Mouse (Mus musculus) myocyte (in vitro differentiated cells): ENCODE measurements at regions not wholly inside any gene's neighbourhood (a gene's known extent, or its start where the extent isn't known, plus 50 kb on each side); places are given as distances from the start of the nearest gene placed in this dataset.

Experiments
- H3K27me3 ChIP-seq: one replicate; pipeline ENCODE4 v1.6.1; 2011; ENCODE audit not compliant: control insufficient read depth, insufficient read depth, insufficient read length
- H3K36me3 ChIP-seq: one replicate; pipeline ENCODE4 v1.6.1; 2011; ENCODE audit not compliant: control insufficient read depth, insufficient read depth
- H3K4me2 ChIP-seq: one replicate; pipeline ENCODE4 v1.6.1; 2011; ENCODE audit warnings: low read depth, control low read depth
- H3K4me3 ChIP-seq: one replicate; pipeline ENCODE4 v1.5.1; 2011; ENCODE audit warnings: mild to moderate bottlenecking, control low read depth, moderate library complexity
- H3K79me2 ChIP-seq: one replicate; pipeline ENCODE4 v1.6.1; 2011; ENCODE audit not compliant: control insufficient read depth, insufficient read depth
- H3ac ChIP-seq: one replicate; pipeline ENCODE4 v1.6.1; 2011; ENCODE audit not compliant: control insufficient read depth, insufficient read length
- CEBPB ChIP-seq: IDR thresholded peaks from 2 replicates; pipeline ENCODE4 v1.6.1; 2011; ENCODE audit warnings: mild to moderate bottlenecking, moderate library complexity; ENCODE audit not compliant: poor library complexity, insufficient read depth, severe bottlenecking
- E2F4 ChIP-seq: IDR thresholded peaks from one replicate; pipeline ENCODE4 v1.6.1; 2011; ENCODE audit warnings: mild to moderate bottlenecking, control low read depth, moderate library complexity; ENCODE audit not compliant: insufficient read depth
- MAX ChIP-seq: IDR thresholded peaks from one replicate; pipeline ENCODE4 v1.6.1; 2011; ENCODE audit warnings: low read depth, mild to moderate bottlenecking, control low read depth
- MYOD1 ChIP-seq, 3 experiments: IDR thresholded peaks; one replicate each; pipeline ENCODE4 v1.6.1; 2011; ENCODE audit warnings: control low read depth in 2 of 3, low read depth in 2 of 3, mild to moderate bottlenecking in 2 of 3, moderate library complexity in 1 of 3; ENCODE audit not compliant: insufficient read length in 2 of 3, control insufficient read depth in 1 of 3
- MYOG ChIP-seq, 3 experiments: IDR thresholded peaks; one replicate each; pipeline ENCODE4 v1.6.1; 2011; ENCODE audit warnings: control low read depth in 2 of 3, low read depth in 2 of 3, mild to moderate bottlenecking in 2 of 3; ENCODE audit not compliant: insufficient read length in 2 of 3, control insufficient read depth in 1 of 3, insufficient read depth in 1 of 3
- POLR2A ChIP-seq: IDR thresholded peaks from one replicate; pipeline ENCODE4 v1.6.1; 2011; ENCODE audit warnings: low read depth, mild to moderate bottlenecking, control low read depth, moderate library complexity; ENCODE audit not compliant: insufficient read length
- POLR2AphosphoS2 ChIP-seq: IDR thresholded peaks from one replicate; pipeline ENCODE4 v1.6.1; 2011; ENCODE audit warnings: low read depth, control low read depth; ENCODE audit not compliant: insufficient read length
- REST ChIP-seq: IDR thresholded peaks from one replicate; pipeline ENCODE4 v1.6.1; 2011; ENCODE audit warnings: mild to moderate bottlenecking, control low read depth, moderate library complexity; ENCODE audit not compliant: insufficient read depth, insufficient read length
- SRF ChIP-seq: IDR thresholded peaks from one replicate; pipeline ENCODE4 v1.6.1; 2011; ENCODE audit warnings: low read depth; ENCODE audit not compliant: control insufficient read depth, insufficient read length
- TCF12 ChIP-seq: IDR thresholded peaks from one replicate; pipeline ENCODE4 v1.6.1; 2011; ENCODE audit warnings: mild to moderate bottlenecking, control low read depth; ENCODE audit not compliant: poor library complexity, insufficient read depth, severe bottlenecking
- TCF3 ChIP-seq: IDR thresholded peaks from one replicate; pipeline ENCODE4 v1.6.1; 2011; ENCODE audit warnings: low read depth, control low read depth; ENCODE audit not compliant: insufficient read length
- USF1 ChIP-seq: IDR thresholded peaks from one replicate; pipeline ENCODE4 v1.6.1; 2011; ENCODE audit warnings: low read depth, mild to moderate bottlenecking, control low read depth, moderate library complexity

DNA sequence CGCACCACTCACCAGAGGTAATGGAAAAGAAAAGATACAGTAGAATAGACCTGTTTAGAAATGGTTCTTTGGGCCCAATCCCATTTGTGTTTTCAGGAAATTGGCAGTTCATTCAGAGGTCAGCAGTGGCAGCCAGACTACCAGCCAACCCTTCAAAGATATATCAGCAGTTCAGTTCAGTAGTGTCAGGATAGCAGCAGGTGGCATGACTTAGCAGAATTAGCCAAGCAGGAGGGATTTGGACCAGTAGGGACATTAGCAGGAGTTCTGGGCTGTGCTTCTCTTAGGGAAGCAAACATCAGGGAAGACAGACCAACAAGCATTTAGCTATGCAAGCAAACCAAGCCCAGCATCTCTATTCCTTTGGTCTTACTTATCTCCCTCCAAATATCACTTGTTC lies 1132.7 kb downstream of the Fam181b start:
- H3K79me2 ChIP-seq, result no peaks in the 10 kb centered on the region
- no peak overlapping the region for H3K4me3 ChIP-seq
- H3ac ChIP-seq, result no peak overlapping the region
- TF ChIP-seq E2F4, result no peak
- no peak for TF ChIP-seq CEBPB
- no peak for TF ChIP-seq TCF3
- no peak for TF ChIP-seq USF1
- no peak for TF ChIP-seq TCF12
- TF ChIP-seq MYOG (IDR thresholded peaks at IDR 0.05; ENCODE audit: control insufficient read depth in 1 of 3, insufficient read depth in 1 of 3, insufficient read length in 2 of 3, low read depth in 2 of 3), result no peak
- TF ChIP-seq POLR2AphosphoS2, result no peak
- no peak for TF ChIP-seq REST
- no peak for TF ChIP-seq MYOD1 (IDR thresholded peaks at IDR 0.05; ENCODE audit: control insufficient read depth in 1 of 3, insufficient read length in 2 of 3, low read depth in 2 of 3)
- TF ChIP-seq SRF, result no peak
- no peak for TF ChIP-seq POLR2A
- no peaks in the 10 kb centered on the region for H3K27me3 ChIP-seq
- no peak overlapping the region for H3K4me2 ChIP-seq
- H3K36me3 ChIP-seq, result no peaks in the 10 kb centered on the region

GRCm38 (mm10) chr7:94227482-94227881 lies 1147.8 kb downstream of the Fam181b start:
- Histone ChIP-seq H3K4me3 (no peak overlapping the region), H3K27me3 (no peaks in the 10 kb centered on the region), H3K79me2 (no peaks in the 10 kb centered on the region), H3K36me3 (no peaks in the 10 kb centered on the region), H3K4me2 (no peak overlapping the region), H3ac (no peak overlapping the region)
- TF ChIP-seq MAX (no peak), REST (no peak), POLR2AphosphoS2 (no peak), TCF3 (no peak), E2F4 (no peak), MYOG (IDR thresholded peaks at IDR 0.05; ENCODE audit: control insufficient read depth in 1 of 3, insufficient read depth in 1 of 3, insufficient read length in 2 of 3, low read depth in 2 of 3) (no peak), POLR2A (no peak), CEBPB (no peak), MYOD1 (IDR thresholded peaks at IDR 0.05; ENCODE audit: control insufficient read depth in 1 of 3, insufficient read length in 2 of 3, low read depth in 2 of 3) (no peak), USF1 (no peak), SRF (no peak), TCF12 (no peak)

DNA sequence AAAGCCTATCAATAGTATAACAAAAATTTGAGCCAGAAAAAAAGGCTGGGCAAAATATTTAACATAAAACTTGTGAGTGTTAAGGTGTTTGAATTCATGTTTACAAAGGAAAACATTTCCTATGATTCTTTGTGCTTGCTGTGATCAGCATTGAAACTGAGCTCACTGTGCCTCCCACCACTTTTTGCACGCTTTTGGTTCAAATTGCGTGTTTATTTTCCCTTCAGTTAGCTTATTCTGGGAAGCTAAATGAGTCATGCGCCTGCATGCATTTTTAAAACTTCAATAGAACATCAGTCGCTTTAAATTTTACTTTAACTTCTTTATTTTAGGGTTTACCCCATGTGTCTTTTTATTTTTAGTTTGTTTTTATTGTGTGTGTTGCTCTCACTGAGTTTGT lies 1154.0 kb downstream of the Fam181b start:
- Histone ChIP-seq H3K36me3 (no peaks in the 10 kb centered on the region), H3K4me3 (no peak overlapping the region), H3K27me3 (no peaks in the 10 kb centered on the region), H3ac (no peak overlapping the region), H3K4me2 (no peak overlapping the region), H3K79me2 (no peaks in the 10 kb centered on the region)
- no peak for TF ChIP-seq SRF
- no peak for TF ChIP-seq E2F4
- TF ChIP-seq MYOD1 (IDR thresholded peaks at IDR 0.05; ENCODE audit: control insufficient read depth in 1 of 3, insufficient read length in 2 of 3, low read depth in 2 of 3), result no peak
- TF ChIP-seq POLR2AphosphoS2, result no peak
- TF ChIP-seq USF1, result no peak
- no peak for TF ChIP-seq TCF12
- TF ChIP-seq MAX, result no peak
- TF ChIP-seq REST, result no peak

GRCm38 (mm10) chr7:94249501-94249900 lies 1169.8 kb downstream of the Fam181b start:
- H3K27me3 ChIP-seq, result no peaks in the 10 kb centered on the region
- H3K79me2 ChIP-seq, result no peaks in the 10 kb centered on the region
- H3K4me3 ChIP-seq, result no peak overlapping the region
- no peak for TF ChIP-seq TCF12
- no peak for TF ChIP-seq MAX
- no peak for TF ChIP-seq REST
- TF ChIP-seq E2F4, result no peak
- no peak for TF ChIP-seq TCF3
- no peak for TF ChIP-seq POLR2A
- H3ac ChIP-seq, result no peak overlapping the region
- H3K36me3 ChIP-seq, result no peaks in the 10 kb centered on the region
- no peak overlapping the region for H3K4me2 ChIP-seq

- H3ac ChIP-seq, result no peak overlapping the region
- no peaks in the 10 kb centered on the region for H3K79me2 ChIP-seq
- no peaks in the 10 kb centered on the region for H3K27me3 ChIP-seq
- H3K4me3 ChIP-seq, result no peak overlapping the region
- TF ChIP-seq SRF, result no peak
- TF ChIP-seq MYOD1 (IDR thresholded peaks at IDR 0.05; ENCODE audit: control insufficient read depth in 1 of 3, insufficient read length in 2 of 3, low read depth in 2 of 3), result no peak
- no peak for TF ChIP-seq TCF12
- TF ChIP-seq POLR2A, result no peak
- TF ChIP-seq REST, result no peak
- TF ChIP-seq CEBPB, result no peak
- TF ChIP-seq MAX, result no peak
- TF ChIP-seq TCF3, result no peak
- TF ChIP-seq E2F4, result no peak
- no peak for TF ChIP-seq MYOG (IDR thresholded peaks at IDR 0.05; ENCODE audit: control insufficient read depth in 1 of 3, insufficient read depth in 1 of 3, insufficient read length in 2 of 3, low read depth in 2 of 3)
- no peak for TF ChIP-seq USF1
- H3K4me2 ChIP-seq, result no peak overlapping the region
- H3K36me3 ChIP-seq, result no peaks in the 10 kb centered on the region
Measured at GRCm38 (mm10) chr7:94268665-94269320, 1189.1 kb downstream of the Fam181b start.
